Mouse (Mus musculus) frontal cortex, postnatal 36 days (tissue): ENCODE measurements around the gene Atp6ap1.

Experiments used
- DNase-seq, 2 experiments: peaks; one replicate each; pipeline ENCODE4 v3.0.0; 2022; ENCODE audit warnings: low spot score in 2 of 2

Gene Atp6ap1

GRCm38 (mm10) chrX:74304867-74305700 lies 8.2 kb downstream of the Atp6ap1 start, which contains the start of gene Gdi1:
Gdi1 (plus strand) TSS chrX:74304998.
- DNase-seq, result peak; percentile 70 to 73

GRCm38 (mm10) chrX:74312540-74313464 lies 15.9 kb downstream of the Atp6ap1 start, which contains the start of gene Fam50a:
Fam50a (plus strand) TSS chrX:74313033.
- peak; percentile 83 to 90 for DNase-seq

GRCm38 (mm10) chrX:74328725-74329161 lies 31.8 kb downstream of the Atp6ap1 start, which contains the start of gene Plxna3:
Plxna3 (plus strand) TSS chrX:74329066.
- DNase-seq, result peak; percentile 51 to 55

GRCm38 (mm10) chrX:74329215-74329671 lies 32.3 kb downstream of the Atp6ap1 start:
- DNase-seq, result no peak

- DNase-seq, result no peak
Measured at GRCm38 (mm10) chrX:74330166-74330930, 33.5 kb downstream of the Atp6ap1 start.

GRCm38 (mm10) chrX:74352645-74353466 lies 56.0 kb downstream of the Atp6ap1 start:
- no peak for DNase-seq

GRCm38 (mm10) chrX:74353467-74353770 lies 56.5 kb downstream of the Atp6ap1 start, which contains the start of gene Lage3:
Lage3 (minus strand) TSS chrX:74353618.
- DNase-seq, result peak; percentile 67 to 79
